Mouse (Mus musculus): ENCODE measurements around the gene Phf23. TPM values are rescaled to one million over a fixed set of nuclear protein-coding genes. Genes with fewer than 3 reads are reported as not detected.

Gene Phf23
- total and polyA plus RNA-seq, 3 experiments, result 11.5 to 22.8 (median 18.1) TPM

GRCm38 (mm10) chr11:70017199-70017767, 21.7 kb downstream of the Phf23 start:
- Histone ChIP-seq H3K4me3 (no peak overlapping the region), H3K36me3 (ENCODE audit: control insufficient read depth, insufficient read depth, low read length) (no peaks in the 10 kb centered on the region), H3K9ac (ENCODE audit: low read depth, low read length) (no peak overlapping the region), H3K79me2 (replicated peaks; ENCODE audit: control insufficient read depth, insufficient read depth, low read length) (no peaks in the 10 kb centered on the region), H3K27ac (peak overlapping the region; percentile 62), H3K4me1 (ENCODE audit: control insufficient read depth, insufficient read depth, low read length) (peaks cover 6% of the 10 kb centered on the region), H3K27me3 (ENCODE audit: control insufficient read depth, insufficient read depth, low read length) (no peaks in the 10 kb centered on the region)
- intact Hi-C loops (cut with DNase I), result no loop called here
- no peak for DNase-seq
- TF ChIP-seq CTCF (IDR thresholded peaks at IDR 0.05), result no peak
- no peak for TF ChIP-seq POLR2A (IDR thresholded peaks at IDR 0.05; ENCODE audit: insufficient read depth, low read depth, low read length)
- no peak for TF ChIP-seq EP300 (IDR thresholded peaks at IDR 0.05; ENCODE audit: insufficient read depth, low read depth, low read length)
- WGBS, result 47% methylated on average over 7 of the region's 7 CpGs

GRCm38 (mm10) chr11:70018131-70018990, 22.8 kb downstream of the Phf23 start:
- no peaks in the 10 kb centered on the region for H3K36me3 ChIP-seq (ENCODE audit: control insufficient read depth, insufficient read depth, low read length)
- H3K27ac ChIP-seq, result peak overlapping the region; percentile 62
- no peak for DNase-seq
- 3% methylated on average over 25 of the region's 25 CpGs for whole genome bisulfite sequencing
- peaks cover 6% of the 10 kb centered on the region for H3K4me1 ChIP-seq (ENCODE audit: control insufficient read depth, insufficient read depth, low read length)
- TF ChIP-seq POLR2A (IDR thresholded peaks at IDR 0.05; ENCODE audit: insufficient read depth, low read depth, low read length) (no peak), CTCF (IDR thresholded peaks at IDR 0.05) (no peak), EP300 (IDR thresholded peaks at IDR 0.05; ENCODE audit: insufficient read depth, low read depth, low read length) (no peak)
- no peaks in the 10 kb centered on the region for H3K27me3 ChIP-seq (ENCODE audit: control insufficient read depth, insufficient read depth, low read length)
- H3K79me2 ChIP-seq (replicated peaks; ENCODE audit: control insufficient read depth, insufficient read depth, low read length), result no peaks in the 10 kb centered on the region
- peak overlapping the region; percentile 62 for H3K9ac ChIP-seq (ENCODE audit: low read depth, low read length)
- intact Hi-C loops (cut with DNase I), result no loop called here
- H3K4me3 ChIP-seq, result peak overlapping the region; percentile 34; the same call in 1 of the 2 replicates

GRCm38 (mm10) chr11:70019495-70020021, 24.0 kb downstream of the Phf23 start:
- Histone ChIP-seq H3K27me3 (ENCODE audit: control insufficient read depth, insufficient read depth, low read length) (no peaks in the 10 kb centered on the region), H3K27ac (no peak overlapping the region), H3K36me3 (ENCODE audit: control insufficient read depth, insufficient read depth, low read length) (no peaks in the 10 kb centered on the region), H3K79me2 (replicated peaks; ENCODE audit: control insufficient read depth, insufficient read depth, low read length) (no peaks in the 10 kb centered on the region), H3K4me1 (ENCODE audit: control insufficient read depth, insufficient read depth, low read length) (peaks cover 3% of the 10 kb centered on the region; the same call in 1 of the 2 replicates), H3K9ac (ENCODE audit: low read depth, low read length) (no peak overlapping the region), H3K4me3 (no peak overlapping the region)
- intact Hi-C loops (cut with DNase I), result no loop called here
- TF ChIP-seq CTCF (IDR thresholded peaks at IDR 0.05) (no peak), POLR2A (IDR thresholded peaks at IDR 0.05; ENCODE audit: insufficient read depth, low read depth, low read length) (no peak), EP300 (IDR thresholded peaks at IDR 0.05; ENCODE audit: insufficient read depth, low read depth, low read length) (no peak)
- no peak for DNase-seq
- 29% methylated on average over 2 of the region's 2 CpGs for WGBS

- H3K27ac ChIP-seq, result no peak overlapping the region
- H3K27me3 ChIP-seq (ENCODE audit: control insufficient read depth, insufficient read depth, low read length), result no peaks in the 10 kb centered on the region
- H3K9ac ChIP-seq (ENCODE audit: low read depth, low read length), result no peak overlapping the region
- intact Hi-C loops (cut with DNase I), result no loop called here
- H3K4me3 ChIP-seq, result no peak overlapping the region
- no peak for DNase-seq
- no peaks in the 10 kb centered on the region for H3K36me3 ChIP-seq (ENCODE audit: control insufficient read depth, insufficient read depth, low read length)
- H3K79me2 ChIP-seq (replicated peaks; ENCODE audit: control insufficient read depth, insufficient read depth, low read length), result no peaks in the 10 kb centered on the region
- 27% methylated on average over 8 of the region's 8 CpGs for WGBS
- H3K4me1 ChIP-seq (ENCODE audit: control insufficient read depth, insufficient read depth, low read length), result peaks cover 1% of the 10 kb centered on the region; the same call in 1 of the 2 replicates
- TF ChIP-seq CTCF (IDR thresholded peaks at IDR 0.05) (no peak), EP300 (IDR thresholded peaks at IDR 0.05; ENCODE audit: insufficient read depth, low read depth, low read length) (no peak), POLR2A (IDR thresholded peaks at IDR 0.05; ENCODE audit: insufficient read depth, low read depth, low read length) (no peak)
These were observed 24.6 kb downstream of the Phf23 start for GRCm38 (mm10) chr11:70020022-70020631.

GRCm38 (mm10) chr11:70020731-70021263, 25.2 kb downstream of the Phf23 start:
- Histone ChIP-seq H3K9ac (ENCODE audit: low read depth, low read length) (peak overlapping the region; percentile 40; the same call in 1 of the 2 replicates), H3K4me1 (ENCODE audit: control insufficient read depth, insufficient read depth, low read length) (peaks cover 1% of the 10 kb centered on the region; the same call in 1 of the 2 replicates), H3K27ac (peak overlapping the region; percentile 4), H3K27me3 (ENCODE audit: control insufficient read depth, insufficient read depth, low read length) (no peaks in the 10 kb centered on the region), H3K4me3 (peak overlapping the region; percentile 47), H3K36me3 (ENCODE audit: control insufficient read depth, insufficient read depth, low read length) (no peaks in the 10 kb centered on the region), H3K79me2 (replicated peaks; ENCODE audit: control insufficient read depth, insufficient read depth, low read length) (no peaks in the 10 kb centered on the region)
- intact Hi-C loops (cut with DNase I), result no loop called here
- DNase-seq, result peak; percentile 75 to 81
- TF ChIP-seq POLR2A (IDR thresholded peaks at IDR 0.05; ENCODE audit: insufficient read depth, low read depth, low read length), result no peak
- peak; percentile 85 for TF ChIP-seq CTCF (IDR thresholded peaks at IDR 0.05)
- 2% methylated on average over 8 of the region's 8 CpGs for WGBS
